Mouse (Mus musculus) MEL (cell line): ENCODE results near the gene Ezh1. TPM values are rescaled to one million over a fixed set of nuclear protein-coding genes. Genes with fewer than 3 reads are reported as not detected.

ENCODE experiments used
- DNase-seq: peaks from one replicate; pipeline ENCODE4 v3.0.0; 2011; ENCODE audit warnings: low read depth, low spot score
- H3K27ac ChIP-seq: 2 replicates; pipeline ENCODE4 v1.5.1; 2012; ENCODE audit warnings: low read depth, mild to moderate bottlenecking, control low read depth, low read length, moderate library complexity; ENCODE audit not compliant: control insufficient read depth
- H3K27me3 ChIP-seq, 2 experiments: fragments of 150-350 bp in 1 of 2; sonication (generic) in 1 of 2; 2 replicates each; pipeline ENCODE4 v1.6.1; 2012; ENCODE audit warnings: low read length in 2 of 2, mild to moderate bottlenecking in 2 of 2, improper control_type of control experiment in 1 of 2, moderate library complexity in 1 of 2; ENCODE audit not compliant: insufficient read depth in 2 of 2, control insufficient read depth in 1 of 2
- H3K36me3 ChIP-seq, 2 experiments: 2 replicates each; pipeline ENCODE4 v1.6.1; 2012 to 2014; ENCODE audit warnings: low read length in 2 of 2, improper control_type of control experiment in 1 of 2, inconsistent platforms in 1 of 2, mild to moderate bottlenecking in 1 of 2; ENCODE audit not compliant: insufficient read depth in 2 of 2, control insufficient read depth in 1 of 2
- H3K4me1 ChIP-seq, 2 experiments: fragments of 150-350 bp in 1 of 2; sonication (generic) in 1 of 2; 2 replicates each; pipeline ENCODE4 v1.6.1; 2012; ENCODE audit warnings: low read length in 2 of 2, improper control_type of control experiment in 1 of 2, mild to moderate bottlenecking in 1 of 2; ENCODE audit not compliant: insufficient read depth in 2 of 2, control insufficient read depth in 1 of 2
- H3K4me3 ChIP-seq, 2 experiments: fragments of 150-350 bp in 1 of 2; sonication (generic) in 1 of 2; 2 replicates each; pipeline ENCODE4 v1.5.1; 2012; ENCODE audit warnings: low read depth in 2 of 2, low read length in 2 of 2, mild to moderate bottlenecking in 2 of 2, moderate library complexity in 2 of 2, control low read depth in 1 of 2, improper control_type of control experiment in 1 of 2; ENCODE audit not compliant: control insufficient read depth in 1 of 2, insufficient read depth in 1 of 2
- H3K79me2 ChIP-seq: 2 replicates; pipeline ENCODE4 v1.6.1; 2012; ENCODE audit warnings: mild to moderate bottlenecking, low read length, moderate library complexity; ENCODE audit not compliant: control insufficient read depth, poor library complexity, insufficient read depth
- H3K9ac ChIP-seq: 2 replicates; pipeline ENCODE4 v1.6.1; 2012; ENCODE audit warnings: low read depth, mild to moderate bottlenecking, control low read depth, low read length, moderate library complexity; ENCODE audit not compliant: control insufficient read depth, poor library complexity, severe bottlenecking
- H3K9me3 ChIP-seq: fragments of 150-350 bp; sonication (generic); replicated peaks from 2 replicates; pipeline ENCODE4 v1.6.1; 2012; ENCODE audit warnings: mild to moderate bottlenecking, low read length, improper control_type of control experiment, moderate library complexity; ENCODE audit not compliant: insufficient read depth
- BHLHE40 ChIP-seq: IDR thresholded peaks from 2 replicates; pipeline ENCODE4 v1.6.1; 2012; ENCODE audit warnings: low read depth, mild to moderate bottlenecking, inconsistent platforms, low read length, improper control_type of control experiment, borderline replicate concordance
- CHD1 ChIP-seq: IDR thresholded peaks from 2 replicates; pipeline ENCODE4 v1.6.1; 2012; ENCODE audit warnings: low read depth, mild to moderate bottlenecking, inconsistent platforms, low read length, improper control_type of control experiment
- CHD2 ChIP-seq: IDR thresholded peaks from 2 replicates; pipeline ENCODE4 v1.6.1; 2011; ENCODE audit warnings: low read length, improper control_type of control experiment
- CTCF ChIP-seq, 3 experiments: IDR thresholded peaks in 2 of 3; conservative IDR thresholded peaks in 1 of 3; 2 replicates each; pipeline ENCODE4 v1.5.1; 2011 to 2012; ENCODE audit warnings: low read length in 3 of 3, low read depth in 2 of 3, mild to moderate bottlenecking in 2 of 3, improper control_type of control experiment in 1 of 3, inconsistent platforms in 1 of 3, mixed read lengths in 1 of 3, moderate library complexity in 1 of 3; ENCODE audit not compliant: control insufficient read depth in 1 of 3, insufficient read depth in 1 of 3, poor library complexity in 1 of 3, severe bottlenecking in 1 of 3
- GATA1 ChIP-seq: IDR thresholded peaks from 2 replicates; pipeline ENCODE4 v1.6.1; 2011; ENCODE audit warnings: low read depth, low read length, improper control_type of control experiment
- MEF2A ChIP-seq: IDR thresholded peaks from 2 replicates; pipeline ENCODE4 v1.6.1; 2014; ENCODE audit warnings: low read depth, mild to moderate bottlenecking, inconsistent platforms, low read length, improper control_type of control experiment; ENCODE audit not compliant: poor library complexity, insufficient replicate concordance, severe bottlenecking; ENCODE audit errors: extremely low read depth
- MYC ChIP-seq: IDR thresholded peaks from 2 replicates; pipeline ENCODE4 v1.6.1; 2011; ENCODE audit warnings: low read depth, mild to moderate bottlenecking, low read length, improper control_type of control experiment, moderate library complexity
- NELFE ChIP-seq: IDR thresholded peaks from 2 replicates; pipeline ENCODE4 v1.6.1; 2011; ENCODE audit warnings: low read depth, low read length, improper control_type of control experiment
- NRF1 ChIP-seq: IDR thresholded peaks from 2 replicates; pipeline ENCODE4 v1.6.1; 2014; ENCODE audit warnings: low read depth, mild to moderate bottlenecking, inconsistent platforms, low read length, improper control_type of control experiment, moderate library complexity; ENCODE audit not compliant: poor library complexity, insufficient read depth, severe bottlenecking
- POLR2A ChIP-seq, 2 experiments: IDR thresholded peaks; 2 replicates each; pipeline ENCODE4 v1.6.1; 2011 to 2012; ENCODE audit warnings: low read length in 2 of 2, mild to moderate bottlenecking in 2 of 2, control low read depth in 1 of 2, improper control_type of control experiment in 1 of 2, low read depth in 1 of 2, moderate library complexity in 1 of 2; ENCODE audit not compliant: control insufficient read depth in 1 of 2, insufficient read depth in 1 of 2, poor library complexity in 1 of 2
- SMC3 ChIP-seq: IDR thresholded peaks from 2 replicates; pipeline ENCODE4 v1.6.1; 2011; ENCODE audit warnings: low read depth, low read length, improper control_type of control experiment
- TAL1 ChIP-seq: IDR thresholded peaks from 2 replicates; pipeline ENCODE4 v1.6.1; 2012; ENCODE audit warnings: mild to moderate bottlenecking, inconsistent platforms, low read length, moderate library complexity, mixed read lengths
- UBTF ChIP-seq: IDR thresholded peaks from 2 replicates; pipeline ENCODE4 v1.6.1; 2012; ENCODE audit warnings: low read depth, mild to moderate bottlenecking, inconsistent platforms, low read length, improper control_type of control experiment, moderate library complexity, borderline replicate concordance; ENCODE audit not compliant: insufficient read depth
- USF2 ChIP-seq, 2 experiments: IDR thresholded peaks; 2 replicates each; pipeline ENCODE4 v1.6.1; 2011 to 2012; ENCODE audit warnings: improper control_type of control experiment in 2 of 2, low read length in 2 of 2, borderline replicate concordance in 1 of 2, inconsistent platforms in 1 of 2, low read depth in 1 of 2, mild to moderate bottlenecking in 1 of 2; ENCODE audit not compliant: insufficient read depth in 1 of 2
- ZMIZ1 ChIP-seq: IDR thresholded peaks from 2 replicates; pipeline ENCODE4 v1.6.1; 2012; ENCODE audit warnings: low read depth, mild to moderate bottlenecking, inconsistent platforms, low read length, improper control_type of control experiment, moderate library complexity
- polyA plus RNA-seq, 2 experiments: library from polyadenylated mRNA; stranded (reverse) in 1 of 2; unstranded in 1 of 2; fragments of >175 nt in 1 of 2; fragments of >200 nt in 1 of 2; gene quantifications; 2 replicates each; pipeline versions ENCODE4 v1.2.1 to v1.2.4; 2012; ENCODE audit warnings: low replicate concordance in 2 of 2, low read depth in 1 of 2; ENCODE audit not compliant: insufficient read length in 2 of 2, insufficient read depth in 1 of 2, missing spikeins in 1 of 2
- total RNA-seq: library from RNA; depleted of rRNA; stranded (reverse); fragments of 300-350 nt; gene quantifications from 2 replicates; pipeline ENCODE4 v1.2.3, GENCODE M21; 2012

Ezh1 gene
- total and polyA plus RNA-seq, 3 experiments = 5.0 to 8.4 TPM; not detected in 1

- Histone ChIP-seq H3K79me2 (no peaks in the 10 kb centered on the region), H3K27ac (no peak overlapping the region), H3K9ac (no peak overlapping the region), H3K9me3 (no peaks in the 10 kb centered on the region), H3K36me3 (no peaks in the 10 kb centered on the region), H3K4me1 (no peaks in the 10 kb centered on the region), H3K27me3 (no peaks in the 10 kb centered on the region), H3K4me3 (no peak overlapping the region)
- TF ChIP-seq GATA1 (no peak), MEF2A (no peak), UBTF (no peak), CHD1 (no peak)
- no peak for DNase-seq
Measured at GRCm38 (mm10) chr11:101182771-101183517, 43.3 kb downstream of the Ezh1 start.

- Histone ChIP-seq H3K4me1 (no peaks in the 10 kb centered on the region), H3K27me3 (no peaks in the 10 kb centered on the region), H3K36me3 (no peaks in the 10 kb centered on the region), H3K4me3 (no peak overlapping the region), H3K9ac (no peak overlapping the region), H3K79me2 (no peaks in the 10 kb centered on the region), H3K27ac (no peak overlapping the region), H3K9me3 (no peaks in the 10 kb centered on the region)
- no peak for DNase-seq
- no peak for TF ChIP-seq POLR2A (IDR thresholded peaks at IDR 0.05; ENCODE audit: control insufficient read depth in 1 of 2, insufficient read depth in 1 of 2, low read depth in 1 of 2, low read length in 2 of 2, poor library complexity in 1 of 2)
- TF ChIP-seq GATA1 = no peak
- TF ChIP-seq BHLHE40 = no peak
- TF ChIP-seq MEF2A = no peak
- no peak for TF ChIP-seq TAL1
- no peak for TF ChIP-seq CTCF (IDR thresholded peaks at IDR 0.05 in 2 of 3, conservative IDR thresholded peaks at IDR 0.05 in 1 of 3; ENCODE audit: control insufficient read depth in 1 of 3, insufficient read depth in 1 of 3, low read depth in 2 of 3, low read length in 3 of 3, poor library complexity in 1 of 3, severe bottlenecking in 1 of 3)
- no peak for TF ChIP-seq UBTF
- TF ChIP-seq NRF1 = no peak
- TF ChIP-seq USF2 (IDR thresholded peaks at IDR 0.05; ENCODE audit: borderline replicate concordance in 1 of 2, insufficient read depth in 1 of 2, low read depth in 1 of 2, low read length in 2 of 2) = no peak
- no peak for TF ChIP-seq CHD1
- no peak for TF ChIP-seq SMC3
- no peak for TF ChIP-seq MYC
- no peak for TF ChIP-seq ZMIZ1
- TF ChIP-seq CHD2 = no peak
- TF ChIP-seq NELFE = no peak
Measured at GRCm38 (mm10) chr11:101181961-101182360, 44.3 kb downstream of the Ezh1 start.
